Mouse (Mus musculus) heart, postnatal 10 days (tissue): Measurements from ENCODE around the gene Atn1. TPM values are rescaled to one million over a fixed set of nuclear protein-coding genes. Genes with fewer than 3 reads are reported as not detected.
A peak's percentile ranks its signal among the peaks of the same experiment; 100 is the strongest.

Experiments used
- DNase-seq, 2 experiments: peaks; one replicate each; pipeline ENCODE4 v3.0.0; 2021
- intact Hi-C: fragments of 180-260 bp; cut with DNase I; formaldehyde crosslinking; loops from one replicate; pipeline ENCODE4 v1.15.1; 2025
- total RNA-seq, 2 experiments: library from RNA; stranded (reverse); gene quantifications; 2 replicates each; pipeline ENCODE4 v1.2.3; 2021

The Atn1 gene
- total RNA-seq, 2 experiments from 2014 or later, result 59.4 to 59.7 TPM

DNA sequence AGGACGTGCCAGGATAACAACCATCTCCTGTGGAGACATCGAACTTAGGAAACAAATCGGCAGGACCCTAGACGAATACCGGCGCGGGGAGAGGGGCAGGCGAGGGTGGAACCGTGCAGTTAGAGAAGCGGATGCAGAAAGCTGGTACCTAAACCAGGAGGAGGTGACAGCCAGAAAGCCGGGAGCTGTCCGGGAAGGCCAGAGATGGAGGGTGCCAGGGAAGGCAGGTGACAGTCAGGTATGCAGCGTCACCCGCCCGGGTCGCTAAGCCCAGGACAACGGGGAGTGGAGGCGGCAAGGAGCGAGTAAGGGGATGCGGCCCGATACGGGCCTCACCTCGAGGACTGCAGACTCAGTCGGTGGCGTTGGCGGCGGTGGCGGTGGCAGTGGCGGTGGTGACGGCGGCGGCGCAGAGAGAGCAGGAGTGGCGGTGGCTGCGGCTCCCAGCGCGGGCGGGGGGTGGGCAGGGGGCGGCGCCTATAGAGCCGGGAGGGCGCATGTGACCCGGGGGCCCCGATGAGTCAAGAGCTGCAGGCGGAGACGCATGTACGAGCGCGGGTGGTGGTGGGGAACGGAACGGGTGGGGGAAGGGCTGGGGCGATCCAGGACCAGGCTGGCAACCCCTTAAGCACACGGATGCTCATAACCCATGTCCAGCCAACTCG is 12.9 kb upstream of the Atn1 start, which contains the start of gene Eno2:
Gene Eno2 (minus strand): TSS at position 573 of the 665 bp plus-strand sequence.
- intact Hi-C loops, result no loop called here
- peak; percentile 36 to 38 for DNase-seq

DNA sequence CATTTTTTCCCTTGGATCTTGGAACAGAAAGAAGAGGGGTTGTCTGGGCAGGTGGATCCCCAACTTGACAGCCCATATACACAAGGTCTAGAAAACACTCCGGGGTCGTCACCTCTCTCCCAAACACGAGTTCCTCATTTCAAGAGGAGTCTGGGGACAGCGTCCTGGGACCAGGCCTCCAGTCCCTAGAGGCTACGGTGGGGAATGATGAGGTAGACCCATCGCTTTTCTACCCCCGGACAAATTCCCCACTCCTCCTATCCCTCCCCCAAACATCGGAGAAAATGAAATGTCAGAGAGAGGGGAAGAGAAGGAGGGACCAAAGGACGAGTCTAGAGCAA is 12.3 kb upstream of the Atn1 start:
- no peak for DNase-seq
- intact Hi-C loops, result no loop called here

DNA sequence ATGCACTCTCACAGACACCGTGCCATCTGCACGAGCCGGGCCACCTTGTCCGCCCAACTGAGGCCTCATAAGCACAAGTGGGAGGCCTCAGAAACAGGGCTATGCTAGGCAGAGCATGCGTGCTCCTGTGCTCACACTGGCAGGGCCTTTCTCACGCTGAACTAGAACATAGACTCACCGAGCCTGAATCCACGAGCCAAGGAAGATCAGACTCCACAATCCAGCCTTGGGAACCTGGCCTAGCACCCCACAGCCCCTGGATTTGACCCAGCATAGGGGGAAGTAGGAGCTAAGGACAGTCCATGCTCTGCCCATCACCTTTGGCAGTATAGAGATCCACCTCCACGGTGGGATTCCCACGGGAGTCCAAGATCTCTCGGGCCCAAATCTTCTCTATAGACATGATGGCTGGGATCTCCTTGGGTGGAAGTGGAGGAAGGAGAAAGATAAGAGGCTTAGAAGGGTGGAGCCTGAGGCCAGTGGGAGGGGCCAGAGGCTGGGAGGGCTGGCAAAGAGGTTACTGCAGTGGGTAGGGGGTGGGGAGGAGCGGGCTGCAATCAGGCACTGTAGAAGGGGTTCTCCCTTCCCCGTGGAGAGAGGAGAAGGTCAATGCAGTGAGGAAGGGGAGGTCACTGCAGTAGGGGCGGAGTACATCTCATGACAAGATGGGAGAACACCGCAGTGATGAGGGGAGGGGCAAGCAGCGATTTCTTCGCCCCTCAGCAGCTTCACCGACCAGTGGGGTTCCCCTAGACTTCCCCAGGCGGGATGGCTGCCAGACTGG is 11.8 kb upstream of the Atn1 start:
- DNase-seq, result no peak
- intact Hi-C loops, result no loop called here

DNA sequence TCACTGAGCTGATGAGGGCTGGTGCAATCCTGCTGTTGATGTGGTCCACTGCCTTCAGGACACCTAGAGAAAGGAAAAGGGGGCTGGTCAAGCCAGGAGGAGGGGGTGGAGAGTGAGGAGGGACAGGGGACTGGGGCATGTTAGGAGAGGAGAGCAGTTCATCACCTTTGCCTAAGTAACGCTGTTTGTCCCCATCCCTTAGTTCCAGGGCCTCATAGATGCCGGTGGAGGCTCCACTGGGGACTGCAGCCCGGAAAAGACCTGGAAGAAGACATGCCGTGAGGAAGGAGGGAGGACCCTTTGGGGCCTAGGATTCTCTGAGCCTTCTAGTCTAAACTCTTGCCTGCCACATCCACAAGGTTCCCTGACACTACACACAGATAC is 11.2 kb upstream of the Atn1 start:
- intact Hi-C loops, result no loop called here
- DNase-seq, result no peak

DNA sequence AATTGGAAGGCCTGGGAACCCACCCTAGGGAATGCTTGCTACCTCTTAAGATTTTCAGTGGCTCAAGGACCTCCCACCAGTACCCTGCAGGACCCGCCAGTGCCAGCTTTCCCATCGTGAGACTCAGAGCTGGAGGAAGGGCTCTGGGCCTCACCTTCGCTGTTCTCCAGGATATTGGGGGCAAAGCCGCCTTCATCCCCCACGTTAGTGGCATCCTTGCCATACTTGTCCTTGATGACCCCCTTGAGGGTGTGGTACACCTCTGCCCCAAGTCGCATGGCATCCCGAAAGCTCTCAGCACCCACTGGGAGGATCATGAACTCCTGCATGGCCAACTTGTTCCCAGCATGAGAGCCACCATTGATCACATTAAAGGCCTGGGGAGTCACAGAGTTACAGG is 9.6 kb upstream of the Atn1 start:
- intact Hi-C loops, result no loop called here
- DNase-seq, result no peak

DNA sequence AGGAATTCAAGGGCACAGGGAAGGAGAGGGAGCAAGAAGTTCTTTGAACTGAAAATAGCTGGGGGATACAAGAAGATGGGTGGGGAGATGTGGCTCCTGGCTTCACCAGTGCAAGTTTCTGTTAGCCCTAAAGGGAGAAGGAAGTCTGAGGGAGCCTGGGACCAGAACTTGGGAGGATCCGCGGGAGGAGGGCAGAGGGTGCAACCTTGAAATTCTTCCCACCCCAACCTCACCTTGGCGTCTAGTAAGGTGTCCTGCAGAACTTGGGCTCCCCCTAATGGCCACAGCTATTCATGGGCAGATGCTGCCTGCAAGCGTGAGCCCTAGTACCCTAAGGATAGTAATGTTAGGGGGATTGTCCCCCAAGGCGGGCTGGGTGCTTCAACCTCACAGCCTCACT is 2.9 kb upstream of the Atn1 start:
- intact Hi-C loops, result loop anchor here (1.0 to 10.0 kb wide), 7 partner anchors 18 to 264 kb away; partner anchors contain the start of genes C1rb, C1rl, Grcc10 and Lpcat3
- DNase-seq, result peak; percentile 90 to 92

DNA sequence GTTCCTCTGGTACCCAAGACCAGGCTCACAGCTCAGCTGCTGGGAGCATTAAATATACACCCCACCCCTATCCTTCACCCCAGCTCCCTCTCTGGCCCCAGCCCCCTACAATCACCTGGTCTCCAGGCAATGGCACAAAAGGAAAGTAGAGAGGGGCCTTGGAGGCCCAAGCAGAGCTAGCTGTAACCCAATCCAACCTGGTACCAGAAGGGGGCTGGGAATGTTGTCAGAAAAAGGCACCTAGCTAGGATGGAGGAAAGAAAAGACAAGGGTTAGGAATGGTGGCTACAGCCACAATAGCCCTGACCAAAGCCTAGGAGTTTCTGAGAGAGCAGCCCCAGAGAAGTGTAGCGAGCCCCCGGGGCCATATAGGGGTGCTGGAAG is 2.5 kb upstream of the Atn1 start:
- intact Hi-C loops, result loop anchor here (1.0 to 10.0 kb wide), 7 partner anchors 18 to 264 kb away; partner anchors contain the start of genes C1rb, C1rl, Grcc10 and Lpcat3
- no peak for DNase-seq

DNA sequence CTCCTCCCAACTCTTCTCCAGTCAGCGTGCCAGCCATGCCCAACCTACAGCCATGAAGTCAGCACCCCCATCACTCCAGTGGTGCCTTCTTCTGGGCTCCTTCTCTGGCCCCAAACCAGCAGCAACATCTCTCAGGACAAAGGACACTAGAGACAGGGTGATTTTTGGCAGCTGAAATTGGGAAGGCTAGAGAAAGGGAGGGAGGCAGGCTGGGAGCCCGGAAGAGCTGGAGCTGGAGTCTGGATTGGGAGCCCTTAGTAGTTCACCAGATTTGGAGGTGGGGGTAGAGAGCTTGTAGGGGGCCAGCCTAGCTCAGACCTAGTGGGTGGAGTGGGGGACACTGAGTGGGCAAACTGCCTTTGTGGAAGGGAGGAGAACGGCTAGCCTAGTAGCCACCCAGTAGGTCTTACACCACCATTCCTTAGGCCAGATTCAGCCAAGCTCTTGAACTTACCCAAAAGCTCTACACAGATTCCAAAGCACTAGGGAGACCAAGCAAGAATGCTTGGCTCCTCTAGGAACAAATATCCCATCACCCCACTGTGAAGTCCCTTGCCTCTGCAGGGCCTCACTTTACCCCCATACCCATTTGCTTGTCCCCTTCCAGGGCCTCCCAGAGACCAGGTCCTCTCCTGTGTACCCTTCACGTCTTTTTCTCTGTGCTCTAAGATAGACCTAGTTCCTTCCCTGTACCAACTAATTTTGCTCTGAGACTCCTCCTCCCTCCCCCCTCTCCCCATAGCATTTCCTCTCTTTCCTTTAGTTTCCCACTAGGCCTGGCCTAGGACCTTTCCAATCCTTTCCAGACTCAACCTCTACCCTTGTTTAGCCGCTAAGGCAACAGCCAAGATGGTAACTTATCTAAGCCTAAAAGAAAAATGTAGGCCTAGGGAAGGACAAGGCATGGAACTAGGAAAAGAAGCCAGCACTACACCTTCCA is 1.9 kb upstream of the Atn1 start:
- intact Hi-C loops, result loop anchor here (2.0 to 10.0 kb wide), 6 partner anchors 17 to 263 kb away; partner anchors contain the start of genes C1rb, C1rl, Grcc10 and Lpcat3
- DNase-seq, result peak; percentile 77 to 78

DNA sequence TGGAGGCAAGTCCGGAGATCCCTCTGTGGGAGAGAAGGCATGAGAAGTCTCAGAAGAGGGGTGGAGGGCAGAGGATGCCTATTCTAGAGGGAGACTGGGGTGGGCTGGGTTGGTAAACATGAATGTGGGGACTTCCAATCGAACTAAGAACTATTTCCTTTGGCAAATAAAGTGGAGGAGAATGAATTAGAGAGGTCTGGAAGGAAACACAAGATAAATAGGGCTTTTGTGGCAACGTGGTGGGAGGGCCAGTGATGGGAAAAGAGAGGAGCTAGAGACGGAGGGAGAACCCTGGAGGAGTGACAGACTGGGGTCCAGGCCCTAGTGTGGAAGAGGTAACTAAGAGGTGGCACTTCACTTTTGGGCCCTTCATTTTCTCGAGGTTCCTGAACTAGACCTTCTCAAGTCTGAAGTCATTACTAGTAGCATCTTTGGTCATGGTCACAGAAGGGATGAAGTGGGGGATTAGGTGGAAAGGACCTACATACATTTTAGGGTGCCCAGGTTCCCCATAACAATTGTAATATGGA is 1.1 kb upstream of the Atn1 start:
- intact Hi-C loops, result loop anchor here (5.0 to 10.0 kb wide), 3 partner anchors 50 to 263 kb away; partner anchors contain the start of genes C1rl, Lpcat3 and Spsb2
- DNase-seq, result no peak

DNA sequence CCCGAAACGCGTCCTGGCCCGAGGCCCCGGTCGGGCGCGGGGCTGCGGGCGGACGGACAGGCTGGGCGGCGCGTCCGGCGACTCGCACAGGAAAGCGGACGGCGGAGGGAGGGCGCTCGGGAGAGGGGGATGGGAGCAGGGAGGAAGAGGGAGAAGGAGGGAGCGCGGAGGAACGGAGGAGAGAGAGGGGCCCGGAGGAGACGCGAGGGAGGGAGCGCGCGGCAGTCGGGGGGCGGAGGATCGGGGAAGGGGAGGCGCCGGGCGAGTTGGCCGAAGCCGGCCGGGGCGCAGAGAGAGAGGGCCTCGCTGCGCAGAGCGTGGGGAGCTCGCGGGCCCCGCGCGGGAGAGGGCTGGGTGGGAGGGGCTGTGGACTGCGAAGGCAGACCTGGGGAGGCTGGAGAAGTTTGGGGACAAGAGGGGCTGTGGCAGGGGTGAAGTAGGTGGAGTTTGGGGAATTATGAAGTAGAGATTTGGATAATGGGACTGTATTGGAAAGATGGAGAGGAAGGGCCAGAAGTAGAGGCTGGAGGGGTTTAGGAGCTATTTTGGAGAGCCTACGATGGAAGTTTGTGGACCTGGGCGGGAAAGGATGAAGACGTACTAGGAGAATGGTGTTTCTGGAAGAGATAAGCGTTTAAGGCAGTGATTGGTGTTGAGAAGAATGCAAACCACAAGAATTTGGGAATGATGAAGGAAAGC is 477 bp upstream of the Atn1 start:
- DNase-seq, result peak; percentile 88 to 90
- intact Hi-C loops, result loop anchor here (5.0 to 10.0 kb wide), 3 partner anchors 50 to 262 kb away; partner anchors contain the start of genes C1rl, Lpcat3 and Spsb2

DNA sequence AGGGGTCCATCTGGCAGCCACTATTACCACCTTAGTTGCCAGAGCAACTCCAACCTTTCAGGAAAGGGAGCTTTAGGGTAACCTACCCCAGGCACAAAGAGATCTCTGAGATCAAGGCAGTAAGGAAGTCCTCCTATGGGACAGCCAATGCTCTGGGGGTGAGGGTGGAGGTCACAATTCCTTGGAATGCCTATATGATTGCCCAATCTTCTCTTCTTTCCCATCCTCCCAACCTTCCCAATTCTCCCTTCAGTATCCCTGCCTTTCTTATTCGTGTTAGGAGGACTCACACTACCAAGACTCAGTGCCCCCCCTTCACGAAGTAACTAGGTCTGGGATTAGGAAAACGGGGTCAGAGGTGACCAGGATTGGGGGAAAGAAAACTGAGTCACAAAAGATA is 1.0 kb downstream of the Atn1 start:
- no peak for DNase-seq
- intact Hi-C loops, result loop anchor here (5.0 to 10.0 kb wide), 3 partner anchors 52 to 261 kb away; partner anchors contain the start of genes C1rl, Lpcat3 and Spsb2

DNA sequence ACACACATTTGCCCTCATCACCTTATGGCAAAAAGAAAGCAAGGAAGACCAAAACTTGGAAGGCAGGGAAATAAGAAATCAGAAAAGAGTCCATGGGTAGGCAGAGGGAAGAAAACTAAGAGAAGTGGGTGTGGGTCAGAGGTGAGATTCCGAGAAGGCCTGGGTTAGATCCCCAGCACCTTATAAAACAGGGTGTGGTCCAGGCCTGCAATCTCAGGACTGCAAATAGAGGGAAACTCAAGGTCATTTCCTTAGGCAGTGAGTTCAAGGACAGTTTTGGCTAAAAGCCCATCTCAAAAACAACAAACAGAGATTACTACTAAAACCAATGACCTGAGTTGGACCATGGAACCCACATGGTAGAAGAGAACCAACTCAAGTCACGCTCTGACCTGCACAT is 2.5 kb downstream of the Atn1 start:
- intact Hi-C loops, result loop anchor here (10.0 kb wide), 1 partner anchor 259 kb away; the partner anchor contains the start of gene C1rl
- DNase-seq, result no peak

DNA sequence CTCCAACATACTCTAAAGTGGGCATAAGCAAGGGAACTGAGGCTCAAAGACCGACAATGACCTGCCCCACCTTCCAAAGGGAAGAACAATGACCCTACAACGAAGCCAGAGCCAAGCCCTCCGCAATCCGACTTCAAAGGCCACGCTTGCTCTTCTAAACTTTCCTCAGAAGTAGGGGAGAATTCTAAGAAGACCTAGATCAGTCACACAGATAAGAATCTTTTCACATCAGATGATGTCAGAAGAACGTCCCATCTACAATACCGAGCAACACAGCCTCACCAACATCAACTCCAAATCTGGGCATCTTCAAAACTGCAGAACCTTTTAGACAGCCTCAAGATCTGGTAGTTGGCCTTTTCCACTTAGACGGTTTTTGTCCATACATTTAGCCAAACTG is 5.9 kb downstream of the Atn1 start:
- no peak for DNase-seq
- intact Hi-C loops, result loop anchor here (10.0 kb wide), 1 partner anchor 256 kb away; the partner anchor contains the start of gene C1rl

DNA sequence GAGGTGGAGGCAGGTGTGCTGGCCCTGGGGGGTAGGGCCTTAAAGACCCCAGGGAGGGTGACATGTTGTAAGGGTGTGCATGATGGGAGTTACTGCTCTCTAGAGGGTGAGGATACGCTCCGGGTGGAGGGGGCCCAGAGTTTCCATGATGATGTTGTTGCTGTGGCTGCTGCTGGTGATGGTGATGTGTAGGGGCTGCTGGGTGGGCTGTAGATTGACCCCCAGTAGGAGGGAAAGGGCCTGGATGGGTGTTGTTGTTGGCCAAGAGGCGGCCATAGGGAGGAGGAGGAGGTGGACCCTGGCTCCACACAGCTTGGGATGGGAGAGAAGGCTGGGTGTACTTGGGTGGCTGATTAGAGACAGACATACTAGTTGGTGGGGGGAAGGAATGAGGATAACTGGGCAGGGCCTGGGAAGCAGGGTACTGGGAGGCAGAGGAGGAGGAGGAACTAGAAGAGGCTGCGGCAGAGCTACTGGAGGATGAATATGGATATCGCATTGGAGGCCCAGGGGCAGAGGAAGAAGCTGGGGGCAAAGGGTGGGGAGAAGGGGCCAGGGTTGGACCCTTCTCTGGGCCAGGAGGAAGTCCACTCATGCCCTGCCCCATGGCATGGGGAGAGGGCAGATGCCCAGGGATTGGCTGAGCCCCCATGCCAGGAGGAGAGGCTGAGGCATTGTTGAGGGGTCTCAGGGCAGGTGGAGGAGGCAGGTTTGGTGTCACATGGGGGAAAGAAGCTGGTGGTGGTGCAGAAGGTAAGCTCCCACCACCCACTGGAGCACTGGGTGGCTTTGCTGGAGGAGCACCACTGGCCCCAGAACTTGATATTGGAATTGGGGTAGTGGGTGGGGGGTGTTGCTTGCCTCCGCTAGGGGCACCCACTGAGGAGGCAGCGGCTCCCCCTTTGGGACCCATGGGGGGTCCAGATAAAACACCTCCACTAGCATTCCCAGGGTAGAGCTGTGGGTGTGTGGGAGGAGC is 9.4 kb downstream of the Atn1 start:
- DNase-seq, result no peak
- intact Hi-C loops, result no loop called here

DNA sequence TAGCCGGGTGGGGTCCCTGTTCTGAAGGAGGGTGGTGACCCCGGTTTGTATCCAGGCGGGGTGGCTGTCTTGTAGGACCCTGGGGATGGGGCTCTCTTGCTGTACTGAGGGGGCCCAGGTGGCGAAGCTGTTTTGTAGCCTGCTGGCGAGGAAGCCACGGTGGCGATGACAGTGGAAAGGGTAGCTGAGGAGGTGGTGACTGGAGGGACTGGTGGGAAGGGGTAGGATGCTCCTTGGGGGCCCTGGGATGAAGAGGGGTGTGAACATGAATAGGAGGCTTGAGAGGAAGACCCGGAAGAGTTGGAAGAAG is 10.1 kb downstream of the Atn1 start:
- no peak for DNase-seq
- intact Hi-C loops, result no loop called here

DNA sequence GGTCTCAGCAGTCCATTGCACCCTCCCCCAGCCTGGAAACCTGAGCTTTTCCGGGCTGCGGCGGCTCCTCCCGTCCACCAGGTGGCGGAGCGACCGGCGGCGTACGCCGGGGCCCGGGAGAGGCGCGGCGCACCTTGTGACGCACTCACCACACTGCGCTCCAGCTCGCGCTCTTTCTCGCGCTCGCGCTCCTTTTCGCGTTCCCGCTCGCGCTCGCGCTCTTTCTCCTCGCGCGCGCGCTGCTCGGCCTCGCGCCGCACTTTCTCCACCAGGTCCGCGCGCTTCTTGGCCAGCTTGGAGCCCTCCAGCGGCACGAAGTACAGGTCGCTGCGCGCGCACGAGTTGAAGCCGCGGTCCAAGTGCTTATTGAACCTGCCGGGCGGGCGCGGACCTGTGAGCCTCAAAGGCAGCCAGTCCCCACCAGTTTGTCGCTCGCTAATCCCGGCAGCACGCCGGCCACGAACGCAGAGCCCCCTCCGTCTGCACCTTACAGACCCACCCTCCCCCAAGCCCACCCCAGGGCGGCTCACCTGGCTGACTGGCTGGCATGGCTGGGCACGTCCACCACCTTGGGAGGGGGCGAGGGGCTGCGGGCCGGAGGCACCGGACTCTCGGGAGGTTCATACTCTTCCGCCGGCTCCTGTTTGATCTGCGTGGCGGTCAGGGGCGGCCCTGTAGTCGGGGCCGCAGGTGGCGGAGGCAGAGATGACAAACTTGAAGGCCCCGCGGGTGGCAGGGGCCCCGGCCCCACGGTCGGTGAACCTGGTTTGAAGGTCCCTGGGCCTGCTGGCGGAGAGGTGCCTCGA is 10.6 kb downstream of the Atn1 start:
- intact Hi-C loops, result no loop called here
- DNase-seq, result peak; percentile 95

DNA sequence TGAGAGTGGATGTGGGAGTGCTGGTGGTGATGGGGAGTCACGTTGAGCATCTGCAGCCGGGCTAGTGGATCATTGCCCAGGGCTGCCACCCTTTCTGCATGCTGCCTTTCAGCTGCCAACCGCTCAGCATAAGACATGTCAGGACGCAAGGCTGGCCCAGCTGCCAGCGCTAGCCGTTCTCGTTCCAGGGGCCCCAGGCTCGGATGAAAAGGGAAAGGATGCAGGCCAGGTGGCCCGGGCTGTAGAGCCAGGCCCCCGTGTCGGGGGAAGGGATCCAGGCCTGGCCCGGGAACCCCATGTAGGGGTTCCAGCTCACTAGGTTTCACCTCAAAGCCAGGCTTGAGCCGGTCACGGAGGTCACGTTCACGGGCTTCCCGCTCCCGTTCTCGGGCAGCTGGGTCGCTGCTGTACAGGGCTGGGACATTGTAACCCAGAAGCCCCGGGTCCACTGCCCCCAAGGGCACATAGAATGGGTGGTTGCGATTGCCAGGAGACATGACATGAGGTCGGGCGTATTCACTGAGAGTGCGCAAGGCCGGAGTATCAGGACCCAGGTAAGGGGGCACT is 11.5 kb downstream of the Atn1 start:
- intact Hi-C loops, result loop anchor here (5.0 kb wide), 2 partner anchors 83 to 103 kb away; partner anchors contain the start of gene Lpcat3
- DNase-seq, result no peak
